ENCODE assay signal across 12 mouse cellular contexts in genomic region chr4:26879022-26879421, GRCm38 (mm10).
DNase-seq lines count a peak whose midpoint lies in the region; ATAC-seq and TF ChIP-seq lines count a peak whose summit lies in the region.
"Had no signal": no experiment of that assay in that cellular context is flagged by ENCODE, and none has a peak within 500 bp of the region (broad histone marks: within the 10 kb centered on the region; RNA-seq: fewer than 3 reads in every experiment).

No protein-coding gene starts in this region.

- no peak overlapping the region for H3K4me2 ChIP-seq in hindbrain, postnatal 0 days (ENCODE audit: low read depth, low read length)
- H3K4me2 ChIP-seq in hindbrain, embryonic 12.5 days (replicated peaks): no peak overlapping the region
- H3K4me2 ChIP-seq: midbrain, embryonic 13.5 days had no signal

- 38% methylated on average over 3 of the region's 3 CpGs for WGBS in hindbrain, postnatal 0 days
- WGBS in hindbrain, embryonic 12.5 days: 33% methylated on average over 3 of the region's 3 CpGs
- 35% methylated on average over 3 of the region's 3 CpGs for WGBS in embryonic facial prominence, embryonic 10.5 days
- 21% methylated on average over 3 of the region's 3 CpGs for WGBS in heart, adult 2 months

- intact Hi-C loops in heart, adult 2 months (cut with DNase I): no loop called here

- H3K79me2 ChIP-seq in heart, adult 2 months (replicated peaks; ENCODE audit: control insufficient read depth, insufficient read depth, low read length): no peaks in the 10 kb centered on the region

- H3K9me3 ChIP-seq in hindbrain, postnatal 0 days (ENCODE audit: low read length): no peaks in the 10 kb centered on the region
- H3K9me3 ChIP-seq in hindbrain, embryonic 12.5 days (replicated peaks): no peaks in the 10 kb centered on the region
- H3K9me3 ChIP-seq in ES-Bruce4 (replicated peaks; ENCODE audit: control insufficient read depth, insufficient read depth, low read length, poor library complexity, severe bottlenecking): no peaks in the 10 kb centered on the region
- no peaks in the 10 kb centered on the region for H3K9me3 ChIP-seq in embryonic facial prominence, embryonic 10.5 days
- H3K9me3 ChIP-seq: midbrain, embryonic 13.5 days had no signal

- no peak for ATAC-seq in hindbrain, postnatal 0 days
- no peak for ATAC-seq in hindbrain, embryonic 12.5 days (ENCODE audit: low FRiP score)
- ATAC-seq: inflammation-experienced regulatory T-cells, adult 6 months; midbrain, embryonic 13.5 days had no signal

- TF ChIP-seq POLR2A in ES-Bruce4 (IDR thresholded peaks at IDR 0.05; ENCODE audit: insufficient read depth, low read length): no peak
- TF ChIP-seq POLR2A in heart, adult 2 months (IDR thresholded peaks at IDR 0.05; ENCODE audit: insufficient read depth, low read depth, low read length): no peak

- H3K4me1 ChIP-seq in hindbrain, postnatal 0 days (ENCODE audit: insufficient read depth, low read length): no peaks in the 10 kb centered on the region
- H3K4me1 ChIP-seq in hindbrain, embryonic 12.5 days: no peaks in the 10 kb centered on the region
- no peaks in the 10 kb centered on the region for H3K4me1 ChIP-seq in ES-Bruce4 (ENCODE audit: control insufficient read depth, insufficient read depth, low read length)
- no peaks in the 10 kb centered on the region for H3K4me1 ChIP-seq in embryonic facial prominence, embryonic 10.5 days
- H3K4me1 ChIP-seq in heart, adult 2 months (ENCODE audit: control insufficient read depth, insufficient read depth, low read length): no peaks in the 10 kb centered on the region
- H3K4me1 ChIP-seq: midbrain, embryonic 13.5 days had no signal

- TF ChIP-seq EP300 in ES-Bruce4 (IDR thresholded peaks at IDR 0.05; ENCODE audit: insufficient read depth, low read depth, low read length): no peak
- TF ChIP-seq EP300 in heart, adult 2 months (IDR thresholded peaks at IDR 0.05; ENCODE audit: insufficient read depth, low read depth, low read length): no peak

- H3K4me3 ChIP-seq in hindbrain, postnatal 0 days (ENCODE audit: low read length): no peak overlapping the region
- H3K4me3 ChIP-seq in hindbrain, embryonic 12.5 days: no peak overlapping the region
- H3K4me3 ChIP-seq in ES-Bruce4 (ENCODE audit: low read depth, low read length): no peak overlapping the region
- no peak overlapping the region for H3K4me3 ChIP-seq in embryonic facial prominence, embryonic 10.5 days
- no peak overlapping the region for H3K4me3 ChIP-seq in heart, adult 2 months
- H3K4me3 ChIP-seq: midbrain, embryonic 13.5 days had no signal

- H3K9ac ChIP-seq in hindbrain, postnatal 0 days (replicated peaks; ENCODE audit: low read length): no peak overlapping the region
- no peak overlapping the region for H3K9ac ChIP-seq in hindbrain, embryonic 12.5 days
- H3K9ac ChIP-seq in ES-Bruce4 (ENCODE audit: low read depth, poor library complexity, severe bottlenecking): no peak overlapping the region
- no peak overlapping the region for H3K9ac ChIP-seq in heart, adult 2 months (ENCODE audit: low read depth, low read length)
- H3K9ac ChIP-seq: midbrain, embryonic 13.5 days had no signal

- peak; percentile 5 for DNase-seq in hindbrain, postnatal 0 days (ENCODE audit: low spot score)
- DNase-seq in 3T3-L1 (ENCODE audit: low read depth, low spot score): peak; percentile 16
- peak; percentile 37 for DNase-seq in embryonic facial prominence, embryonic 10.5 days (ENCODE audit: low spot score)
- DNase-seq in gastrocnemius, postnatal 25 days: no peak
- no peak for DNase-seq in heart, adult 2 months
- DNase-seq in left cerebral cortex, adult 18-20 months (ENCODE audit: low spot score in 2 of 2): no peak
- DNase-seq: layer of hippocampus, adult 9-11 months; lung, adult 18-20 months had no signal

- H3K27me3 ChIP-seq in hindbrain, postnatal 0 days (ENCODE audit: insufficient read depth, low read length): no peaks in the 10 kb centered on the region
- H3K27me3 ChIP-seq in hindbrain, embryonic 12.5 days: no peaks in the 10 kb centered on the region
- no peaks in the 10 kb centered on the region for H3K27me3 ChIP-seq in ES-Bruce4 (ENCODE audit: control insufficient read depth, insufficient read depth, low read length, poor library complexity, severe bottlenecking)
- H3K27me3 ChIP-seq in embryonic facial prominence, embryonic 10.5 days (replicated peaks; ENCODE audit: low read depth, poor library complexity, severe bottlenecking): no peaks in the 10 kb centered on the region
- no peaks in the 10 kb centered on the region for H3K27me3 ChIP-seq in heart, adult 2 months (ENCODE audit: control insufficient read depth, insufficient read depth, low read length)
- H3K27me3 ChIP-seq: midbrain, embryonic 13.5 days had no signal

- no peak overlapping the region for H3K27ac ChIP-seq in hindbrain, postnatal 0 days
- no peak overlapping the region for H3K27ac ChIP-seq in hindbrain, embryonic 12.5 days
- H3K27ac ChIP-seq in ES-Bruce4 (ENCODE audit: insufficient read depth, low read length): no peak overlapping the region
- no peak overlapping the region for H3K27ac ChIP-seq in embryonic facial prominence, embryonic 10.5 days (replicated peaks)
- no peak overlapping the region for H3K27ac ChIP-seq in heart, adult 2 months
- H3K27ac ChIP-seq: midbrain, embryonic 13.5 days had no signal

- no peaks in the 10 kb centered on the region for H3K36me3 ChIP-seq in hindbrain, postnatal 0 days (ENCODE audit: insufficient read depth, low read length)
- H3K36me3 ChIP-seq in hindbrain, embryonic 12.5 days: no peaks in the 10 kb centered on the region
- no peaks in the 10 kb centered on the region for H3K36me3 ChIP-seq in ES-Bruce4 (ENCODE audit: control insufficient read depth, insufficient read depth, low read length, poor library complexity, severe bottlenecking)
- no peaks in the 10 kb centered on the region for H3K36me3 ChIP-seq in embryonic facial prominence, embryonic 10.5 days (replicated peaks)
- H3K36me3 ChIP-seq in heart, adult 2 months (ENCODE audit: control insufficient read depth, insufficient read depth, low read length): no peaks in the 10 kb centered on the region
- H3K36me3 ChIP-seq: midbrain, embryonic 13.5 days had no signal

- TF ChIP-seq CTCF in hindbrain, postnatal 0 days (IDR thresholded peaks at IDR 0.05; ENCODE audit: low read depth): peak; percentile 43
- TF ChIP-seq CTCF in ES-Bruce4 (IDR thresholded peaks at IDR 0.05; ENCODE audit: low read depth, low read length): peak; percentile 85
- TF ChIP-seq CTCF in heart, adult 2 months (IDR thresholded peaks at IDR 0.05): no peak

Comparison
In these comparisons a context has a peak if more than half of its experiments do, and no peak if none do; other contexts are left out.
1. DNase-seq: peak in hindbrain, postnatal 0 days (single experiment), 3T3-L1 (single experiment) and embryonic facial prominence, embryonic 10.5 days (single experiment); none in gastrocnemius, postnatal 25 days (single experiment), heart, adult 2 months (0 of 2) and left cerebral cortex, adult 18-20 months (0 of 2).